Mouse (Mus musculus): ENCODE data around the gene Nol10.

Nol10 gene

GRCm38 (mm10) chr12:17411242-17411641, 63.0 kb downstream of the Nol10 start:
- peak; percentile 10 for DNase-seq (ENCODE audit: low read depth)

- no peak for DNase-seq (ENCODE audit: low read depth)
Measured at GRCm38 (mm10) chr12:17411797-17412526, 63.7 kb downstream of the Nol10 start.

GRCm38 (mm10) chr12:17414734-17415133, 66.5 kb downstream of the Nol10 start:
- no peak for DNase-seq (ENCODE audit: low read depth)

- no peak for DNase-seq (ENCODE audit: low read depth)
Measured at GRCm38 (mm10) chr12:17420168-17420810, 72.0 kb downstream of the Nol10 start.

GRCm38 (mm10) chr12:17425254-17426169, 77.3 kb downstream of the Nol10 start:
- no peak for DNase-seq (ENCODE audit: low read depth)

- no peak for DNase-seq (ENCODE audit: low read depth)
Measured at GRCm38 (mm10) chr12:17426735-17427134, 78.5 kb downstream of the Nol10 start.

DNA sequence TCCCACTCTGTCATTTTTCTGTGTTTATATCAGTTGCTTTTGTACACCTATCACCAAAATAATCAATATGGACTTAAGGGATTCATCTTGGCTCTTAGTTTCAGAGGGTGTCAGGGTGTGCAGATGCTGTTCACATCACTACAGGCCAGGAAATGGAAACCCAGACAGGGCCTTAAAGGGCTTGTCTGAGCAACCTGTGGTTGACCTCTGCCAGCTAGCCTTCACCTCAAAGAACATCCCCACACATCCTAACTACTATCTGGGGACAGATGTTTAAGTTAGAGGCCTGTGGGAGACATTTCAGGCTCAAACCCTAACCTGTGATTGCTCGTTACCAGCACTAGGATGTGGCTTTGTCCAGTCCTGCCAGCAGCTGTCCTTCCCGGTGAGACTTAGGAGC, 82.3 kb downstream of the Nol10 start:
- DNase-seq (ENCODE audit: low read depth), result no peak

DNA sequence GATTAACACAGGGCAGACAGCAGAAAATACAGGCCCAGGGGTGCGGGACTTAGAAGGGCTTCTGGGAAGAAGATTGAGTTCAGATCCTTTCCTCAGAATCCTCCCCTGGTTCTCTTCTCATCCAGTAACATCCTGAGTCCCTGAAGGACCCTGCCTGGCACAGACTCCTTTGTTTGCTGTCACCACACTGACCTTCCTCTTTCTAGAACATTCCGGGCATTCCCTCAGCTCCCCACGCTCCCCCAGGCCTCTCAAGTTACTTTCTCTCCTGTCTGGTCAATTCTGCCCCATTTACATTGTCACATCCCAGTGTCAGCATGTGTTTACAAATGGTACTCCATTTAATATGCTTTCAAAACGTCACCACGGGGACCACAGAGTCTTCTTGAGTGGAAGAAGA, 82.9 kb downstream of the Nol10 start:
- DNase-seq (ENCODE audit: low read depth), result no peak

GRCm38 (mm10) chr12:17431812-17432332, 83.6 kb downstream of the Nol10 start:
- no peak for DNase-seq (ENCODE audit: low read depth)

GRCm38 (mm10) chr12:17433712-17434111, 85.5 kb downstream of the Nol10 start:
- no peak for DNase-seq (ENCODE audit: low read depth)

DNA sequence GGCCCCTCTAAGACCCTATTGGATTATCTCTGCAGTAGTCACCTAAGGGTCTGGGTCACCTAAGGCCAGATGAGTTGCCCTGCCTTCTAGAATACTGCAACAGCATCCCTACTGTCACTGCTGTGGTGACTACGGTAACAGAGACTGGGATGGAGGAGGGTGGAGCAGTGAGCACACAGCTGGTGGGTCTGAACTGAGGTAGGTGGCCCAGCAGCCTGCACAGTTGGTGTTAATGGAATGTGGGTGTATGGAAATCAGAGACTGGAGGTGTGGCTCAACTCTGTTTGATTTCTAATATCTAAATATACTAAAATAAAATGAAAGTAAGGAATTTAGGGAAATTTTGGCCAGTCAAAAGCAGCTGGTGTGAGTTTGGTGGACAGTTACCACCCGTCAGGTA, 88.2 kb downstream of the Nol10 start:
- no peak for DNase-seq (ENCODE audit: low read depth)

DNA sequence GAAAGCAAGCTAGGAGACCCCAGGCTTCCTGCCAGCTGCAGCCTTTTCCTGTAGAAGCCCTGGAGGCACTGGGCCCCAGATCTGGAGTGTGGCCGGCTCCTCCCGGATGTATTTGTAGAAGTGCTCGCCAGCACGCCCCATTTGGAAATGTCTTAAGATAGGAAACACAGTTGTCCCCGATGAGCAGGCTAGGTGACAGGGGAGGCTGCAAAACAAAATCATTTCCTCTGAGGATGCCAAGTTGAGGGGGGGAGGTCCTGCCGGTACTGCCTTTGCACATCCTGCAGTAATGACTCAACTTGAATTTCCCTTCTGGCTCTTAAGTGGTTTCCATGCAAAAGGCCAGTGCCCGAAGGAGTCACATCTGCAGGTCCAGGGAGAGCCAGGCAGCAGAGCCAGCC, 92.0 kb downstream of the Nol10 start:
- no peak for DNase-seq (ENCODE audit: low read depth)

DNA sequence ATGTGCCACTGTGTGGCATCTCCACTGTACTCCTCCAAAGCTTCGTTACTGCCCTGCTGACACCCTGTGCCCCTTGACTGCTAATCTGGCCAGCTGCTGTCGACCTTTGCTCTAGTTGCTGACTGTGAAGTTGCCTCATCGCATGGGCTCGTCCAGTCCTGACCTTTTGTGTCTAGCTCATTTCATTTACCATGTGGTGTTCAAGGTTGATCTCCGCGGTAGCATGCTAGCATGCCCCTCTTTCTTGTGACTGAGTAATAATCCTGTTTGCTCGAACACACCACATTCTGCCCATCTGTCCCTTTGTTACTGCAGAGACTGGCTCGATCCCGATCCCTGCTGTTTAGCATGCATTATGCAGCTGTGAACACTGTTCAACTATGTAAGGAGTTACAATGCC, 93.2 kb downstream of the Nol10 start:
- no peak for DNase-seq (ENCODE audit: low read depth)

DNA sequence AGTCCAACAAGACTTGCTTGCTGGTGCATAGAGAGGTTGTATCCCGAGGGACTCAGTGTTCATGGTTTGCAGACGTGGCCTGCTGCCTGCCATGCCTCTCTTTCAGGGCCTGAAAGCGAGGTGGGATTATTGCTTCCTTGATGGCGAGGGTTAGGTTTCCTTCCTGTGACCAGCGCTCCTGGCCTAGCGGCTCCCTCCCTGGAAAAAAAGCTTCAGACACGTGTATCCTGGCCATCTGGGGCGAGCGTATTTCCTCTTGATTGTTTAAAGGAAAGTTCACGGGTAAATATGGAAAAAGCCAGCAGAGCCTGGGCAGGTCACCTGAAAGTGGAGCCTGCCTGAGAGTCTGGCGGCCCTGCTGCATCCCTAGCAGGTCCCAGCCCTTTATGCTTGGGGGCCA, 96.1 kb downstream of the Nol10 start:
- no peak for DNase-seq (ENCODE audit: low read depth)

- no peak for DNase-seq (ENCODE audit: low read depth)
Measured at GRCm38 (mm10) chr12:17445251-17445650, 97.0 kb downstream of the Nol10 start.

DNA sequence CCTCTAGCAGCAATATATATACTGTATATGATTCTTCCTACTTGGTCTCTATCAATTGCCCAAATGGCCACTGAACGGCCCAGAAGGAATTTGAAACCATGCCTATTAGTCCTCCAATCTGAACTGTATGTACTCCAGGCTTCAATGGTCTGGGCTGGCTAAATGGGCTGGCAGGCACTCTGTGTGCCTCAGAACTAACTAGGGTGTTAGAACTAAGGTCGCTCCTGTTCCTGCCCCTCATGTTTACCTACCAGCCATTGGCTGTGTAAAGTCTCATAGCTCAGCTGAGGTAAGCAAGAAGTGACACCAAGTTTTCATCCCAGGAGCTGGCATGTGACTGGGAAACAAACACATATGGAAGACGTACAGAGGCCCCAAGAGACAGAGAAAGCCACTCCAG, 100.5 kb downstream of the Nol10 start:
- DNase-seq (ENCODE audit: low read depth), result no peak

DNA sequence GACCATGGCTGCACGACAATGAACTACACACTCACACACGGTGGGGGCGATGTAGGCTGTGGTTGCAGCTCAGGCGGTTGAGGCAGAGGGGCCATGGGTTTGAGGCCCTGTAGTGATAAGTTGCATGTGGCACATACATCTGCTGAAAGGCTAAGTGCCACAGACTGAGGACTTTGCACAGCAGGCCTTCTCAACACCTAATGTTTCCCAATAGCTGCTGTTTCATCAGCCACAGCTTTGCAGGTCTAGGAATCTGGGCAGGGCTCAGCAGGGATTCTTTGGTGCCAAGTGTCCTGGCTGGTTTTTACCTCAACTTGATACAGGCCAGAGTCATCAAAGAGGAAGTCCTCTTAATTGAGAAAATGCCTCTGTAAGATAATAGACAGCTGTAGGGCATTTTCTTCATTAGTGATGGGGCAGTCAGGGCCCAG, 101.4 kb downstream of the Nol10 start:
- DNase-seq (ENCODE audit: low read depth), result no peak

GRCm38 (mm10) chr12:17450503-17450902, 102.2 kb downstream of the Nol10 start:
- DNase-seq (ENCODE audit: low read depth), result no peak

- DNase-seq (ENCODE audit: low read depth), result no peak
Measured at GRCm38 (mm10) chr12:17450908-17451307, 102.7 kb downstream of the Nol10 start.

- no peak for DNase-seq (ENCODE audit: low read depth)
Measured at GRCm38 (mm10) chr12:17452273-17452672, 104.0 kb downstream of the Nol10 start.

GRCm38 (mm10) chr12:17453918-17454317, 105.7 kb downstream of the Nol10 start:
- no peak for DNase-seq (ENCODE audit: low read depth)

GRCm38 (mm10) chr12:17455096-17455495, 106.8 kb downstream of the Nol10 start:
- no peak for DNase-seq (ENCODE audit: low read depth)

Measured in c-Kit-positive CD71-positive TER-119-negative erythroid progenitor cells, embryonic 14.5 days (primary cell).